Mouse (Mus musculus): ENCODE measurements around the gene Ppp2r2d. TPM values are rescaled to one million over a fixed set of nuclear protein-coding genes. Genes with fewer than 3 reads are reported as not detected.

Gene Ppp2r2d
- polyA plus RNA-seq, 1 experiment from 2014 or later = 26.9 TPM

DNA sequence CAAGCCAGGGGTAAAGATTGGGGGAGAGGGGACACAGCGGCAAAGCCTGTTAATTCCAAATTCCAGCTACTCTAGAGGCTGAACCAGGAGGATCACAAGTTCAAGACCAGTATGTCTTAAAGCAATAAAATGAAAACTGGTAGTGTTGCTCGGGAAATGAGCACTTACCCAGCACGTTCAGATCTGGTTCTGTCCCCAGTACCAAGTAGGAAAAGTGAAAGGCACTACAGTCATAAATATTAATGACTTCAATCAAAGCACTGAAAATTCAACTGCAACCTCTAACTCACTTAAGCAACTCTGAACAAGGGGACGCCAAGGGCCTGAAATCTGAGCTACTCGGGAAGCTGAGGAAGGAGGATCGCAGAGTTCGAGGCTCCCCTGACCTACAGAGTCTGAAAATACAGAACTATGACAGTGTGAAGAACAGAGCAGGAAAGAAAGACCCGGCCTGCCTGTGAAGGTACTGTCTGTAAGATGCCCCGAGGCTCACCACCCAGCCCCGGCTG, 62.9 kb downstream of the Ppp2r2d start:
- ATAC-seq = no peak; the same call in 1 of the 2 replicates
- no peaks in the 10 kb centered on the region for H3K9me3 ChIP-seq (replicated peaks)
- peaks cover 59% of the 10 kb centered on the region for H3K4me1 ChIP-seq
- peak overlapping the region; percentile 94 for H3K4me2 ChIP-seq
- H3K36me3 ChIP-seq = 0 out of 2 replicates have a peak, but pooled peaks cover 6% of the 10 kb centered on the region
- peak overlapping the region; percentile 86 for H3K27ac ChIP-seq
- H3K27me3 ChIP-seq (replicated peaks) = no peaks in the 10 kb centered on the region
- H3K4me3 ChIP-seq = peak overlapping the region; percentile 85
- 4% methylated on average over 10 of the region's 10 CpGs for WGBS (ENCODE audit: insufficient replicate concordance)
- peak overlapping the region; percentile 92 for H3K9ac ChIP-seq

DNA sequence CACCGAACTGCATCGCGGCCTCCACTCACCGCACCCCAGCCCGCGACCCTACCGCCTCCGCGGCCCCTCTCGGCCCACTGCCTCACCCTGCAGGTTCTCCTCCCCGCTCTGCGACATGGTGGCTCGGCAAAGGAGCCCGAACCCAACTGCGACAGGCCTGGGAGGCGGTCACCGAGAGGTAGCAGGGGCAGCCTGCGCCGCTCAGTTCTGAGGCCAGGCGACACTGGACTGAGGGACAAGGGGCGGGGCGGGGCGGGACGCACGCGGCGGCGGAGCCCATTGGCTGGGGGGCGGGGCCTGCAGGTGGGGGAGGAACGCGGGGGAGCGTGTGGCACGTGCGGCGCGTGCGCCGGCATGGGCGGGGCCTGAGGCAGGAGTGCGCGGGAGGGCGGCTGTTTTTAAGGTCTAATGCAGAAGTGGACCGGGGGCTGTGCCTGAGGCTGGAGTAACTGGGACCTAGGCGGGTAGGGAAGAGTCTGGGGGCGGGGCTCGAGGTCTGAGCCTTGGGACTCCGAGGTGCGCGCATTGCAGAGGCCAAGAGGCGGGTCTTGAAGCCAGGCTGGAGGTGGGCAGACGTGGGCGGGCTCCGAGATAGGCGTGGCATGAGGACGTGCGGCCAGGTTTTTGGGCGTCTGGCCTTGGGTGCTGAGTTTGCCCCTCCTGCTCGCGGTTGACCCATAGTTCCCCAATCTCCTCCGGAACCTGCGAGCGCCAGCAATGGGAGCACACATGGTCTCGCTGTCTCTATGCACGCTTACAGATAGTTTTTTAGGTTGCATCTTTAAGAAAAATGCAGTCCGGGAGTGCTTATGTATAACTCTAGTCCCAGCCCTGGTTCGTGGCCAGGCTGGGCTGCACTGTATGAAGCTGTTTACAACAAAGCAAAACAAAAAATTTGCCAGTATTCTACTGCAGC, 63.7 kb downstream of the Ppp2r2d start, which contains the start of gene Bnip3:
Gene Bnip3 (minus strand): TSS at position 243 of the 916 bp plus-strand sequence.
- H3K4me1 ChIP-seq = peaks cover 54% of the 10 kb centered on the region

GRCm38 (mm10) chr7:138910193-138910562, 64.3 kb downstream of the Ppp2r2d start:
- Histone ChIP-seq H3K4me1 (peaks cover 48% of the 10 kb centered on the region), H3K9me3 (replicated peaks) (no peaks in the 10 kb centered on the region), H3K27ac (peak overlapping the region; percentile 78), H3K4me3 (peak overlapping the region; percentile 85), H3K9ac (peak overlapping the region; percentile 92), H3K4me2 (peak overlapping the region; percentile 94), H3K36me3 (0 out of 2 replicates have a peak, but pooled peaks cover under 1% of the 10 kb centered on the region), H3K27me3 (replicated peaks) (no peaks in the 10 kb centered on the region)
- no peak for ATAC-seq
- WGBS (ENCODE audit: insufficient replicate concordance) = 29% methylated on average over 7 of the region's 7 CpGs

More for the DNA sequence above, 63.7 kb downstream of the Ppp2r2d start, which contains the start of gene Bnip3:
- H3K4me3 ChIP-seq = peak within 1 kb of the TSS; percentile 85
- H3K4me2 ChIP-seq = peak within 1 kb of the TSS; percentile 94
- no peaks in the 10 kb centered on the region for H3K9me3 ChIP-seq (replicated peaks)
- no peaks in the 10 kb centered on the region for H3K27me3 ChIP-seq (replicated peaks)
- peak; percentile 91 for ATAC-seq
- peak within 1 kb of the TSS; percentile 86 for H3K27ac ChIP-seq
- H3K36me3 ChIP-seq = 0 out of 2 replicates have a peak, but pooled peaks cover 6% of the 10 kb centered on the region
- peak within 1 kb of the TSS; percentile 92 for H3K9ac ChIP-seq
- WGBS (ENCODE audit: insufficient replicate concordance) = under 1% methylated on average over 66 of the region's 66 CpGs

DNA sequence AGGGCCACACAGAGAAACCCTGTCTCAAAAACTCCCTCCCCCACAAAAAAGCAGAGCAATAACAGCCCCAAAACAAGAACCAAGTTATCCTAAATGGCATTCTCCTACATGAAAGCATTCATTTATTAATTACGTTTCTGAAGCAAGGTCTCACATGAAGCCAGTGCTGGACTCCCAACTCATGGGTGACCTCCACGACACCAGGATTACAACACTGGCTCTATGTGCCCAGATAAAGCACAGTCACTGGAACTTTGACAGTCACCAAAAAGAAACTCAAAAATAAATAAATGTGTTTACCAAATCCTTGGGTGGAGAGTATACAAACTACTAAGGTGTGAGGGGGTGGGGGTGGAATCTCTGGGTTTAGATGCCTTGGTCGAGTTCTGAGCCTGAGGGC, 67.7 kb downstream of the Ppp2r2d start:
- ATAC-seq = no peak
- Histone ChIP-seq H3K27me3 (replicated peaks) (no peaks in the 10 kb centered on the region), H3K4me2 (no peak overlapping the region), H3K36me3 (no peaks in the 10 kb centered on the region), H3K9me3 (replicated peaks) (no peaks in the 10 kb centered on the region), H3K4me1 (peaks cover 18% of the 10 kb centered on the region), H3K9ac (no peak overlapping the region), H3K4me3 (no peak overlapping the region), H3K27ac (no peak overlapping the region)
- 58% methylated on average over 3 of the region's 3 CpGs for WGBS (ENCODE audit: insufficient replicate concordance)

DNA sequence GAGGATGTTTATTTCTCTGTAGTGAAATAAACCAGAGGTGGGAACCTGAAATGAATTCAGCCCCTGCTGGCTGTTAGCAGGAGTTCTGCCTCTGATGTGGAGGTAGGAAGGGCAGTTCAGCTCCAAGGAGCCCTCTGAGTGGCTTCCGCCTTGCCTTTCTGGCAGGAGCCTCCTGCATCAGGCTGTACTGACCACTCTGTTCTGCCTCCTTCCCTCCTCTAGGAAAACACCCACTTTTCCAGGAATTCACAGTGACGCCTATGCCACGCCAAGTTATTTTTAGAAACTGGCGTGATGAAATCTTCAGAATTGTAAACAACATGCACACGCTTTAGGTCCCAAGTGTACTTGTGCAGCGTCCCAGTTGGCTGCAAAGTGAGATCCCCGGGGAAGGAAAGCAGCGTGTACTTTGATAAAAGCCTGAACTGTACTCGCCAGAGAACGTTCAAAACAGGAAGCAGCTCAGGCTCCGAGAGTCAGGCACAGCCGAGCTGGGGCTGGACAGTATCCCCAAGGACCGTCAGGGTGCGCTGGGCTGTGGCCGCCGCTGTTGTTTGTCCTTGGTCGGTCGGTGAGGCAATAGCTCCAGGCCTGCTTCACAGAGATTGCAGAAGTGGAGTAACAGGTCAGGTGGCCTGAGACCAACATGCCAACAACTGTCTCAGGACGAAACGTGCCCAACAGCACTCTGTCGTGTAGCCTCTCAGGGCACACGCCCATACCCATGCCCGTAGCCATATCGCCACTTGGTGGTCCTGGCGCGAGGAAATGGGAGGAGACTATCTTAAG, 73.5 kb downstream of the Ppp2r2d start:
- peak overlapping the region; percentile 56 for H3K9ac ChIP-seq
- peaks cover 20% of the 10 kb centered on the region for H3K4me1 ChIP-seq
- H3K27me3 ChIP-seq (replicated peaks) = no peaks in the 10 kb centered on the region
- ATAC-seq = peak; percentile 78
- H3K4me2 ChIP-seq = peak overlapping the region; percentile 77
- no peaks in the 10 kb centered on the region for H3K9me3 ChIP-seq (replicated peaks)
- no peaks in the 10 kb centered on the region for H3K36me3 ChIP-seq
- H3K27ac ChIP-seq = peak overlapping the region; percentile 72
- peak overlapping the region; percentile 52 for H3K4me3 ChIP-seq
- WGBS (ENCODE audit: insufficient replicate concordance) = 2% methylated on average over 26 of the region's 26 CpGs

DNA sequence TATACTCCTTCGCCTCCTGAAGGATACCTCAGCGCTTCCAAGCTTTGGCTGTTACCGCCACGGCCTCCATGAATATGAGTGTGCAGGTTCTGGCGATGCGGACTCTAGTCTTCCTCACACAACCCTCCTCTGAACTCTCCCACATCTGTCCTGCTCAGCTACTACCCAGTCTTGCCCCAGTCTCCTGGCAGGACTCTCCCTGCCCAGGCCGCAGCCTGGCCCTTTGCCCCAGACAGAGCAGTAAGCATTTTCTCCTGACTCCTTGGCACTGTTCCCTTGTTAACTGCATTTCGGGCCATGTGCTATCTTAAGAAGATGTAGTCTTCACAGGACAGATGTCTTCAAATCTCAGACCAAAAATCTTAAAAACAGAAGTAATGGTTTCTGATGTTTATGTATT, 75.7 kb downstream of the Ppp2r2d start:
- no peak overlapping the region for H3K27ac ChIP-seq
- H3K36me3 ChIP-seq = no peaks in the 10 kb centered on the region
- no peak overlapping the region for H3K4me2 ChIP-seq
- WGBS (ENCODE audit: insufficient replicate concordance) = 89% methylated on average over 8 of the region's 8 CpGs
- no peaks in the 10 kb centered on the region for H3K27me3 ChIP-seq (replicated peaks)
- H3K4me1 ChIP-seq = peaks cover 20% of the 10 kb centered on the region
- no peaks in the 10 kb centered on the region for H3K9me3 ChIP-seq (replicated peaks)
- H3K4me3 ChIP-seq = no peak overlapping the region
- ATAC-seq = no peak
- no peak overlapping the region for H3K9ac ChIP-seq

- no peaks in the 10 kb centered on the region for H3K9me3 ChIP-seq (replicated peaks)
- no peaks in the 10 kb centered on the region for H3K27me3 ChIP-seq (replicated peaks)
- no peak overlapping the region for H3K27ac ChIP-seq
- peaks cover 16% of the 10 kb centered on the region for H3K4me1 ChIP-seq
- H3K4me2 ChIP-seq = no peak overlapping the region
- ATAC-seq = no peak
- H3K4me3 ChIP-seq = no peak overlapping the region
- no peaks in the 10 kb centered on the region for H3K36me3 ChIP-seq
- WGBS (ENCODE audit: insufficient replicate concordance) = 11% methylated on average over 3 of the region's 3 CpGs
- H3K9ac ChIP-seq = no peak overlapping the region
Measured at GRCm38 (mm10) chr7:138923756-138924425, 78.0 kb downstream of the Ppp2r2d start.

GRCm38 (mm10) chr7:138928456-138928855, 82.6 kb downstream of the Ppp2r2d start:
- no peak overlapping the region for H3K27ac ChIP-seq
- no peaks in the 10 kb centered on the region for H3K9me3 ChIP-seq (replicated peaks)

More at GRCm38 (mm10) chr7:138928456-138928855, 82.6 kb downstream of the Ppp2r2d start:
- H3K36me3 ChIP-seq = no peaks in the 10 kb centered on the region
- no peak for ATAC-seq
- H3K4me1 ChIP-seq = no peaks in the 10 kb centered on the region
- no peak overlapping the region for H3K9ac ChIP-seq
- H3K4me2 ChIP-seq = no peak overlapping the region
- no peak overlapping the region for H3K4me3 ChIP-seq
- H3K27me3 ChIP-seq (replicated peaks) = no peaks in the 10 kb centered on the region
- 81% methylated on average over 4 of the region's 4 CpGs for WGBS (ENCODE audit: insufficient replicate concordance)

Other genes starting within 250 kb of the Ppp2r2d start
- gene Mapk1ip1, start 194 bp downstream of the Ppp2r2d start, polyA plus RNA-seq (2016; fragmentation: Nextera tagmentation; extraction: Ambion mirVana) = 3.7 and 4.3 TPM in 2 replicates
- 81.0 and 81.8 TPM in 2 replicates for gene Bnip3, start 63.4 kb downstream of the Ppp2r2d start, polyA plus RNA-seq (2016; fragmentation: Nextera tagmentation; extraction: Ambion mirVana)
- 0.05 TPM in 2 replicates for gene Jakmip3, start 94.7 kb downstream of the Ppp2r2d start, polyA plus RNA-seq (2016; fragmentation: Nextera tagmentation; extraction: Ambion mirVana)
- 0.86 and 1.2 TPM in 2 replicates for gene Dpysl4, start 239.9 kb downstream of the Ppp2r2d start, polyA plus RNA-seq (2016; fragmentation: Nextera tagmentation; extraction: Ambion mirVana)